In the genomic region with DNA sequence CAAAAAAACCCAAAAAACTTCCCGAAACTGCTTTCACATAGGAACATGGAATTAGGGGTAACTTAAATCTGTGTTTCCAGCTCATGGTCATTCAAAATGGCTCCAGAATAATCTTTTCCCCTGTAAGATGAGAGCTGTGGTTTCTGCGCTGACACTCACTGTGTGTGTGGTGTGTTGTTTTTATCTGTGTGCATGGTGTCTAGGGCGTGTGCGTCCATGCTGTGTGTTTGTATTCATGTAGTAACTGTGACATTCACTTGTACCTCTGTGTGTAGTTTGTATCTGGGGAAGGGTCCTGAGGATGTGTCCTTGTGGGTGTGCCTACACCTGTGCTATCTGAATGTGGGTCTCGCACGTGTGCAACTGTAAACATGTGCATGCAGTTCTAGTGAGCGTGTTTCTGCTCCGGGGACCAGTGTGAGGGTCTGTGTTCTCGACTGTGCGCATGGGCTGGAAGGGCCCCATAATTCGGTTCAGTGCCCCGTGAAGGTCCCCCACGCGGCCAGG, we compare ENCODE assay signal across 8 mouse cellular contexts. TPM values are rescaled to one million over a fixed set of nuclear protein-coding genes. Genes with fewer than 3 reads are reported as not detected.
A peak's percentile ranks its signal among the peaks of the same experiment; 100 is the strongest.
DNase-seq lines count a peak whose midpoint lies in the region; ATAC-seq and TF ChIP-seq lines count a peak whose summit lies in the region.

No protein-coding gene starts in this region.

- TF ChIP-seq CTCF in ES-Bruce4 (IDR thresholded peaks at IDR 0.05; ENCODE audit: low read depth, low read length) = no peak

- peak overlapping the region; percentile 76 for H3K9ac ChIP-seq in heart, embryonic 12.5 days
- H3K9ac ChIP-seq in ES-Bruce4 (ENCODE audit: low read depth, poor library complexity, severe bottlenecking) = peak overlapping the region; percentile 51
- H3K9ac ChIP-seq in forebrain, embryonic 13.5 days = peak overlapping the region; percentile 66
- H3K9ac ChIP-seq in liver, embryonic 16.5 days (ENCODE audit: low read depth, low read length) = peak overlapping the region; percentile 92

- H3K9me3 ChIP-seq in heart, embryonic 12.5 days (replicated peaks) = no peaks in the 10 kb centered on the region
- no peaks in the 10 kb centered on the region for H3K9me3 ChIP-seq in ES-Bruce4 (replicated peaks; ENCODE audit: control insufficient read depth, insufficient read depth, low read length, poor library complexity, severe bottlenecking)
- H3K9me3 ChIP-seq in forebrain, embryonic 13.5 days (replicated peaks) = no peaks in the 10 kb centered on the region
- H3K9me3 ChIP-seq in liver, embryonic 16.5 days (replicated peaks; ENCODE audit: control insufficient read depth, low read length) = no peaks in the 10 kb centered on the region

- peaks cover 10% of the 10 kb centered on the region; the same call in 1 of the 2 replicates for H3K4me1 ChIP-seq in heart, embryonic 12.5 days (replicated peaks)
- no peaks in the 10 kb centered on the region for H3K4me1 ChIP-seq in ES-Bruce4 (ENCODE audit: control insufficient read depth, insufficient read depth, low read length)
- H3K4me1 ChIP-seq in forebrain, embryonic 13.5 days = peaks cover 14% of the 10 kb centered on the region
- H3K4me1 ChIP-seq in liver, embryonic 16.5 days (ENCODE audit: control insufficient read depth, low read depth, low read length) = peaks cover 39% of the 10 kb centered on the region

- peak overlapping the region; percentile 62 for H3K4me3 ChIP-seq in heart, embryonic 12.5 days
- H3K4me3 ChIP-seq in ES-Bruce4 (ENCODE audit: low read depth, low read length) = peak overlapping the region; percentile 34
- peak overlapping the region; percentile 64 for H3K4me3 ChIP-seq in forebrain, embryonic 13.5 days
- peak overlapping the region; percentile 84 for H3K4me3 ChIP-seq in liver, embryonic 16.5 days (ENCODE audit: low read depth, low read length)

- peak overlapping the region; percentile 95 for H3K4me2 ChIP-seq in heart, embryonic 12.5 days
- peak overlapping the region; percentile 97 for H3K4me2 ChIP-seq in forebrain, embryonic 13.5 days
- peak overlapping the region; percentile 95 for H3K4me2 ChIP-seq in liver, embryonic 16.5 days (ENCODE audit: low read depth, low read length)

- H3K27ac ChIP-seq in heart, embryonic 12.5 days (ENCODE audit: poor library complexity, severe bottlenecking) = no peak overlapping the region
- H3K27ac ChIP-seq in ES-Bruce4 (ENCODE audit: insufficient read depth, low read length) = no peak overlapping the region
- H3K27ac ChIP-seq in forebrain, embryonic 13.5 days = no peak overlapping the region
- H3K27ac ChIP-seq in liver, embryonic 16.5 days (ENCODE audit: low read length) = peak overlapping the region; percentile 87

- peaks cover 9% of the 10 kb centered on the region; the same call in 1 of the 2 replicates for H3K27me3 ChIP-seq in heart, embryonic 12.5 days (replicated peaks)
- H3K27me3 ChIP-seq in ES-Bruce4 (ENCODE audit: control insufficient read depth, insufficient read depth, low read length, poor library complexity, severe bottlenecking) = no peaks in the 10 kb centered on the region
- H3K27me3 ChIP-seq in forebrain, embryonic 13.5 days = peaks cover 35% of the 10 kb centered on the region
- no peaks in the 10 kb centered on the region for H3K27me3 ChIP-seq in liver, embryonic 16.5 days (ENCODE audit: control insufficient read depth, insufficient read depth, low read depth, low read length)

- no peak for DNase-seq in heart, postnatal 14 days
- no peak for DNase-seq in layer of hippocampus, postnatal 25 days (ENCODE audit: extremely low spot score in 1 of 2, low spot score in 1 of 2)
- no peak for DNase-seq in cerebellum, postnatal 4 days (ENCODE audit: low spot score in 2 of 2)
- DNase-seq in right cerebral cortex, postnatal 4 days = no peak

- no peak for TF ChIP-seq EP300 in ES-Bruce4 (IDR thresholded peaks at IDR 0.05; ENCODE audit: insufficient read depth, low read depth, low read length)

- 38% methylated on average over 14 of the region's 14 CpGs for WGBS in heart, embryonic 12.5 days
- WGBS in forebrain, embryonic 13.5 days = 30% methylated on average over 14 of the region's 14 CpGs
- WGBS in liver, embryonic 16.5 days (ENCODE audit: insufficient replicate concordance) = 23% methylated on average over 14 of the region's 14 CpGs

- no peak for TF ChIP-seq POLR2A in ES-Bruce4 (IDR thresholded peaks at IDR 0.05; ENCODE audit: insufficient read depth, low read length)

- no peaks in the 10 kb centered on the region for H3K36me3 ChIP-seq in heart, embryonic 12.5 days
- no peaks in the 10 kb centered on the region for H3K36me3 ChIP-seq in ES-Bruce4 (ENCODE audit: control insufficient read depth, insufficient read depth, low read length, poor library complexity, severe bottlenecking)
- no peaks in the 10 kb centered on the region for H3K36me3 ChIP-seq in forebrain, embryonic 13.5 days (ENCODE audit: poor library complexity, severe bottlenecking)
- peaks cover 13% of the 10 kb centered on the region for H3K36me3 ChIP-seq in liver, embryonic 16.5 days (ENCODE audit: control insufficient read depth, insufficient read depth)

- intact Hi-C loops in heart, postnatal 14 days (cut with DNase I) = loop anchor here (2.0 to 5.0 kb wide), 2 partner anchors 103 to 132 kb away; no protein-coding TSS in a partner anchor

- no peak for ATAC-seq in heart, embryonic 12.5 days (ENCODE audit: insufficient number of reproducible peaks, low FRiP score)
- peak; percentile 68 for ATAC-seq in forebrain, embryonic 13.5 days
- peak; percentile 28 for ATAC-seq in liver, embryonic 16.5 days (ENCODE audit: low read depth)

RNA-seq across cellular contexts. Expression of gene Mgll, which starts 0.4 kb away (rescaled TPM):
- 9.2 and 9.7 TPM in 2 replicates for polyA plus RNA-seq in heart, embryonic 12.5 days (2016; fragmentation: Nextera tagmentation; extraction: Ambion mirVana)
- total RNA-seq in heart, postnatal 14 days (2021) = 100 to 1,000 TPM; 173 to 177 TPM
- 2.9 and 3.4 TPM in 2 replicates for polyA plus RNA-seq in ES-Bruce4 (2011; ENCODE audit: insufficient read depth, insufficient read length, low read depth, missing spikeins)
- polyA plus RNA-seq in forebrain, embryonic 13.5 days (2015; fragmentation: Nextera tagmentation; extraction: Ambion mirVana) = 9.0 and 11.2 TPM in 2 replicates
- 62.3 and 62.4 TPM in 2 replicates for polyA plus RNA-seq in liver, embryonic 16.5 days (2015; fragmentation: Nextera tagmentation; extraction: Ambion mirVana)
- 100 to 1,000 TPM; 190 to 192 TPM for total RNA-seq in layer of hippocampus, postnatal 25 days (2021)

Comparison
In these comparisons a context has a peak if more than half of its experiments do, and no peak if none do; other contexts are left out.
1. H3K4me3 ChIP-seq: peak in every context shown above with its lines; median percentile 84 in liver, embryonic 16.5 days; 64 in forebrain, embryonic 13.5 days; 62 in heart, embryonic 12.5 days; 34 in ES-Bruce4.